Mouse (Mus musculus) stomach, postnatal 0 days (tissue): ENCODE results near the gene Praf2.

Experiments
- CTCF ChIP-seq: IDR thresholded peaks from 2 replicates; pipeline ENCODE4 v1.5.1; 2016; ENCODE audit warnings: antibody characterized with exemption, low read depth, mild to moderate bottlenecking, moderate library complexity
- EP300 ChIP-seq: optimal IDR thresholded peaks from 2 replicates; pipeline ENCODE3; 2016; ENCODE audit warnings: antibody characterized with exemption

- peak; percentile 70 for TF ChIP-seq CTCF
- TF ChIP-seq EP300: no peak
Observed at GRCm38 (mm10) chrX:7692862-7693261, 35.4 kb upstream of the Praf2 start.
